Mouse (Mus musculus): ENCODE measurements around the gene Gm20605.

The Gm20605 gene

DNA sequence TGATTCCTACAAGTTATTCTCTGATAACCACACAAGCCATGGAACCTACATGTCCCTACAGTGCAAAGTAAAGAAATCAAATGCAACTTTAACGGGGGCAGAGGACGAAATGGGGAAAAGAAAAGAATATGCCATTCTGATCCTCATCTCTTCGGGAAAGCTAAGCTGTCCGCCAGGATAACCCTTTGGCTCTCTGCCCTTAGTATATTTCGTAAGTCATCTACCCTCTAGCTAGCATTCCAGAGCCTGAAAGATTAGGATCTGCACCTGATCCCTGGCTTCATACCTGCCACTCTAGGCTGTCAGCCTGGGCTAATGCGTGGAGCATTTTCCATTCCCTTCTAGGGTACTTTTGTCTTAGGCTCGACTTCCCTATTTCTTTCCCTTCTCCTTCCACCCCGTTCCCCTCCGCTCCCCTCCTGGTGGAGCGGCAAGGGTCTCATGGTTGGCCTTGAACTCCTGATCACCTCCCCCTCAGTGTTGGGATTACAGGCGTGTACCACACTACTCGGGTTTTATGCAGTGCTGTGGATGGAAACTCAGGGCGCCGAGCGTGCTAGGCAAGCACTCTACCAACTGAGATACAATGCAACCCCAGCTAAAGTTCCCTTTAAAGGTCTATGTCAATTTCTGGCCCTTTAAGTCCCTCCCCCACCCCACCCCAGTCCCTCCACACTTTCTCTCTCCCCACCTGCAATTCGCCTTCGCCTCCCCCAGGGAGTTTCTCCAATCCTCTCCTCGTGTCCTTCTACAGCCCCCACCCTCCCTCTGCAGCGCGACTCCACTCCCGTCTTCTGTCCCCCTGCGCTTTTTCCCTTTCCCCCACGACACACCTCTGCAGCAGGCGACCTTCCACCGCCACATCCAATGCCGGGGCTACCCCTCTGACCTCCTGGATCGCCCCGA, 54.7 kb downstream of the Gm20605 start:
- ChIA-PET CTCF (interaction anchor here (0.6 to 1.7 kb wide), 15 partner anchors 11 to 399 kb away, joined by 3 to 10 read pairs (median 3); no protein-coding TSS in a partner anchor), POLR2A (interaction anchor here (0.6 to 2.8 kb wide), 44 partner anchors 10 to 1308 kb away, joined by 3 to 12 read pairs (median 3); partner anchors contain the start of genes Pop7 (in 2 of the 4), Mepce (in 1 of the 4), Ppp1r35 (in 1 of the 4) and Sap25 (in 1 of the 4))

DNA sequence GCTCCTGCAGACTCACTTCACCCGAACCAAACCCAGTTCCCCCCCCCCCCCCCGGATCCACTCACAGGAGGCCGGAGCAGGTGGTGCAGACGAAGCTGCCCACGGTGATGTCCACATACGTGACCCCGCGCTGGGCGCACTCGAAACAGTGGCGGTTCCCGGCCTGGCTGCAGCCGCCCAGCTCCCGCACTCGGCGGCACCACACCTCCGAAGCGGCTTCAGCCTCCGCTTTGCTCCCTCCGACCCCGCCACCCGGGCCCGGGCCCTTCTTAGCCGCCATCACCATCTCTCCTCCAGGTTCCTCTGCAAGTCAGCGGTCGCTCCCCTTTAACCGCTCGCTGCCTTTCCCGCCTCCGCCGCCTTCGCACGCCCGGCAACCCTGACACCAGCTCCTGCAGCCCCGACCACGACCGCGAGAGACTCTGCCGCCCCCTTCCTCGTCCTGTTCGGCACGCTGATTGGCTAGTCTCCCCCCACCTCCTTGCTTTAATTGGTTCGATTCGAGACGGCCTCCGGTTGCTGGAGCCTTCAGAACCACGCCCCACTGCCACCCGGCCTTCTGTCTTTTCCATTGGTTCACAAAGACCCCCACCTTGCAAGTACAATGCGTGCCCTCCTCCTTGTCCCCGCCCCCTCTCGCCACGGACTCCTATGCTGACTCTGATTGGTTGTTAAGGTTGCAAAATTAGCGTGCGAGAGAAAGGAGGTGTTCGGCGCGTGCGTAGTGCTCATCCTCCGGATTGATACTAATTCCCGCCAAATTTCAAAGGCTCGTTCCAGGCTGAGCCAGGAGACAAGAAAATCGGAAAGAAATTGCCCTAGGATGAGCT, 55.5 kb downstream of the Gm20605 start, which contains the start of gene Agfg2:
Agfg2 (minus strand) TSS at position 433 of the 830 bp plus-strand sequence.
- ChIA-PET POLR2A (interaction anchor here (0.6 to 2.8 kb wide), 37 partner anchors 9 to 1307 kb away, joined by 3 to 12 read pairs (median 3); partner anchors contain the start of genes Mepce (in 1 of the 4), Nyap1 (in 1 of the 4), Pop7 (in 1 of the 4) and Ppp1r35 (in 1 of the 4)), CTCF (interaction anchor here (0.6 to 1.7 kb wide), 12 partner anchors 15 to 400 kb away, joined by 3 to 10 read pairs (median 3); no protein-coding TSS in a partner anchor)

DNA sequence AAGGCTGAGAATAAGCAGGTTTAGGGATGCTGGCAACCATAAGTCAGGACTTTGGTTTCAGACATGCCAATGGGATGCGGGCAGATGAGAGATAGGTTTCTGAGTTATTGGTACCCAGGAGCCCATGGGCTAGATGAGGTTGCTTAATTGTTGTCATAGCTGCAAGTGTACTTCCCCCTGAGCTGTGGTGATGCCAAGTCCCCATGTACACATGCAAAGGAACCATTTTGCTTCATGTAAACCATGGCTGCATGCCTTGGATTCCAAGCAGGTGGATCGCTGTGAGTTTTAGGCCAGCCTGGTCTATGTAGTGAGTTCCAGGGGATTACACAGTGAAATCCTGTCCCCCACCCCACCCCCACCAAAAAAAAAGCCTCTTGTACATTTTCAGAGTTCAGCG, 56.7 kb downstream of the Gm20605 start:
- POLR2A ChIA-PET, result interaction anchor here in 2 of 4 experiments (0.6 to 1.4 kb wide), 7 partner anchors 13 to 903 kb away, joined by 3 to 11 read pairs (median 3); partner anchors contain the start of gene Nyap1 (in 1 of the 2)
- CTCF ChIA-PET, result interaction anchor here in 1 of 4 experiments (0.7 to 1.4 kb wide), 3 partner anchors 44 to 74 kb away, joined by 3 to 4 read pairs (median 3); partner anchors contain the start of gene Sap25

DNA sequence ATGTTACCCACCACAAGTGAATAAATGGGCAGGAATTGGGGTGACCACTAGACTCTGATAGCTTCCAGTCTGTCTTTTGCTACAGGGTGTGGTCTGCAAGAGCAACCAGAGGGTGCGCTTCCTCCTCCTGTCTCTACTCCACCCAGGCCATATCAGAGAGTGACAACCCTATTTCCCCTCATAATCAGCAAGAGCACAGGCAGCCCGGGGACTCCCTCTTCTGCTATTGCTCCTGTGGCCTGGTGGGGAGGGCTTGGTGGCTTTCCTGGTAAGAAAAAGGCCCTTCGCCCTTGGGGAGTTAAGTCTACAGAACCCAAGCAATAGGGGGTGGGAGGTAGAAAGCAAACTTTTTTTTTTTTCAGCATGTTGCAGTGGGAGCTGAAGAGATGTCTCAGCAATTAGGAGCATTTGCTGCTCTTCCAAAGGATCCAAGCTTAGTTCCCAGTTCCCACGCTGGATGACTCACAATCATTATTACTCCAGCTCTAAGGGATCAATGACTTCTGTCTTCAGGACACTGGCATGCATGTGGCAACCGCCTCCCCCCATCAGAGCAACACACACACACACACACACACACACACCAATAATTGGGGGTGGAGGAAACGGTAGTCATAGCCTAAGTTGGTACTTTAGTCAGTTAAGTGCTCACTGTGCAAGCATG, 57.3 kb downstream of the Gm20605 start:
- ChIA-PET POLR2A (interaction anchor here in 2 of 4 experiments (0.6 to 1.4 kb wide), 7 partner anchors 14 to 1114 kb away, joined by 3 to 11 read pairs (median 4); no protein-coding TSS in a partner anchor), CTCF (interaction anchor here in 2 of 4 experiments (0.7 to 1.4 kb wide), 4 partner anchors 45 to 1695 kb away, joined by 3 to 4 read pairs (median 4); partner anchors contain the start of genes Sap25 (in 1 of the 2) and Tsc22d4 (in 1 of the 2))

DNA sequence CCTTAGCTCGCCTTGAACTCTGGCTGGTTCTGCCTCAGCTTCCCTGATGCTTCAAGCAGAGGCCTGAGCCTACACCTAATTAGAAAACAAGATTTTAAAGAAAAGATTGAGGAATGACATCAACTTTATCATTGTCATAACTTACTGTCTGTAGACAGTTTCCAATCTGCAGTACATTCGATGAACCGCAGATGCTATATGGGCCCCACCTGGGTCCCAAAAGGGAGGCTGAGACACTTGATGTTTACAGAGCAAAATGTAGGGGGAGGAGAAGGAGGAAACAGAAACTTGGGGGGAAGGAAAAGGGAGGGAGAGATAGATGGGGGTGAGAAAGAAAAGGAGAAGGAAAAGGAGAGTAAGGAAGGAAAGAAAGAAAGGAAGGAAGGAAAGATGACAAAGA, 61.0 kb downstream of the Gm20605 start:
- CTCF ChIA-PET, result interaction anchor here in 3 of 4 experiments (1.1 to 1.5 kb wide), 4 partner anchors 32 to 76 kb away, joined by 3 to 6 read pairs (median 4); no protein-coding TSS in a partner anchor
- POLR2A ChIA-PET, result interaction anchor here in 2 of 4 experiments (0.6 to 1.2 kb wide), 2 partner anchors 26 to 77 kb away, joined by 3 to 7 read pairs; partner anchors contain the start of gene Pcolce (in 1 of the 2)

DNA sequence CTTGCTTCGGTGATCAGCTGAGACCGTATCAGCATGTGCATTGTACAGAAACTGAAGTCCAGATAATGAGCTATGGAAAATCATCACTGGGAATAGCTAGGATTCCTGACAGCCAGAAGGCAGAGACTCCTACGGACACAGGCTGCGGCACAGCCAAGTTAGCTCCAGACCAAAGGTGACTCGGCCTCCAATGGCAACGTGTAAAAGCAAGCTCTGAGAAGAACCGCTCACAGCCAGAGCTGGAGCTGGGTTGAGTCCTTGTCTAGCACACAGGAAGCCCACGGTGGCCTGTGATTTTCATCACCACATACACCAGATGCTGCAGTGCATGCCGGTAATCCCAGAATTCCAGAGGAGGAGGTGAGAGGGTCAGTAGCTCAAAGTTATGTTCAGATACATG, 61.6 kb downstream of the Gm20605 start:
- ChIA-PET POLR2A (interaction anchor here in 2 of 4 experiments (0.6 to 1.0 kb wide), 3 partner anchors 25 to 36 kb away, joined by 3 to 7 read pairs (median 3); no protein-coding TSS in a partner anchor), CTCF (interaction anchor here in 3 of 4 experiments (0.5 to 1.5 kb wide), 6 partner anchors 33 to 1848 kb away, joined by 3 to 6 read pairs (median 4); partner anchors contain the start of gene Gigyf1 (in 1 of the 3))

GRCm38 (mm10) chr5:137691881-137692280, 62.9 kb downstream of the Gm20605 start:
- CTCF ChIA-PET, result no interaction called here

More at GRCm38 (mm10) chr5:137691881-137692280, 62.9 kb downstream of the Gm20605 start:
- POLR2A ChIA-PET, result no interaction called here

All from embryonic stem cell, embryonic (primary cell).